Mouse (Mus musculus): ENCODE measurements at regions not wholly inside any gene's neighbourhood (a gene's known extent, or its start where the extent isn't known, plus 50 kb on each side); places are given as distances from the start of the nearest gene placed in this dataset.

- no peaks in the 10 kb centered on the region for H3K9me3 ChIP-seq (replicated peaks; ENCODE audit: control insufficient read depth, insufficient read depth, low read length, poor library complexity, severe bottlenecking)
- H3K9ac ChIP-seq (ENCODE audit: low read depth, poor library complexity, severe bottlenecking) = no peak overlapping the region
- H3K27me3 ChIP-seq (ENCODE audit: control insufficient read depth, insufficient read depth, low read length, poor library complexity, severe bottlenecking) = no peaks in the 10 kb centered on the region
- no peak overlapping the region for H3K4me3 ChIP-seq (ENCODE audit: low read depth, low read length)
- TF ChIP-seq EP300 (IDR thresholded peaks at IDR 0.05; ENCODE audit: insufficient read depth, low read depth, low read length) (no peak), CTCF (IDR thresholded peaks at IDR 0.05; ENCODE audit: low read depth, low read length) (no peak), POLR2A (IDR thresholded peaks at IDR 0.05; ENCODE audit: insufficient read depth, low read length) (no peak)
- H3K36me3 ChIP-seq (ENCODE audit: control insufficient read depth, insufficient read depth, low read length, poor library complexity, severe bottlenecking) = no peaks in the 10 kb centered on the region
- H3K4me1 ChIP-seq (ENCODE audit: control insufficient read depth, insufficient read depth, low read length) = no peaks in the 10 kb centered on the region
- H3K27ac ChIP-seq (ENCODE audit: insufficient read depth, low read length) = no peak overlapping the region
These were observed 111.6 kb upstream of the Irf2bp2 start for GRCm38 (mm10) chr8:126705391-126705790.

GRCm38 (mm10) chr8:126704706-126705105 lies 110.9 kb upstream of the Irf2bp2 start:
- no peaks in the 10 kb centered on the region for H3K9me3 ChIP-seq (replicated peaks; ENCODE audit: control insufficient read depth, insufficient read depth, low read length, poor library complexity, severe bottlenecking)
- no peak overlapping the region for H3K4me3 ChIP-seq (ENCODE audit: low read depth, low read length)
- H3K36me3 ChIP-seq (ENCODE audit: control insufficient read depth, insufficient read depth, low read length, poor library complexity, severe bottlenecking) = no peaks in the 10 kb centered on the region
- H3K9ac ChIP-seq (ENCODE audit: low read depth, poor library complexity, severe bottlenecking) = no peak overlapping the region
- H3K4me1 ChIP-seq (ENCODE audit: control insufficient read depth, insufficient read depth, low read length) = no peaks in the 10 kb centered on the region
- H3K27me3 ChIP-seq (ENCODE audit: control insufficient read depth, insufficient read depth, low read length, poor library complexity, severe bottlenecking) = no peaks in the 10 kb centered on the region
- no peak overlapping the region for H3K27ac ChIP-seq (ENCODE audit: insufficient read depth, low read length)
- TF ChIP-seq CTCF (IDR thresholded peaks at IDR 0.05; ENCODE audit: low read depth, low read length) = no peak
- no peak for TF ChIP-seq POLR2A (IDR thresholded peaks at IDR 0.05; ENCODE audit: insufficient read depth, low read length)

GRCm38 (mm10) chr8:126703546-126703945 lies 109.8 kb upstream of the Irf2bp2 start:
- Histone ChIP-seq H3K4me3 (ENCODE audit: low read depth, low read length) (no peak overlapping the region), H3K27me3 (ENCODE audit: control insufficient read depth, insufficient read depth, low read length, poor library complexity, severe bottlenecking) (no peaks in the 10 kb centered on the region), H3K9ac (ENCODE audit: low read depth, poor library complexity, severe bottlenecking) (no peak overlapping the region), H3K27ac (ENCODE audit: insufficient read depth, low read length) (no peak overlapping the region), H3K9me3 (replicated peaks; ENCODE audit: control insufficient read depth, insufficient read depth, low read length, poor library complexity, severe bottlenecking) (no peaks in the 10 kb centered on the region), H3K4me1 (ENCODE audit: control insufficient read depth, insufficient read depth, low read length) (no peaks in the 10 kb centered on the region), H3K36me3 (ENCODE audit: control insufficient read depth, insufficient read depth, low read length, poor library complexity, severe bottlenecking) (no peaks in the 10 kb centered on the region)
- TF ChIP-seq EP300 (IDR thresholded peaks at IDR 0.05; ENCODE audit: insufficient read depth, low read depth, low read length) (no peak), CTCF (IDR thresholded peaks at IDR 0.05; ENCODE audit: low read depth, low read length) (no peak), POLR2A (IDR thresholded peaks at IDR 0.05; ENCODE audit: insufficient read depth, low read length) (no peak)

GRCm38 (mm10) chr8:126702294-126702693 lies 108.5 kb upstream of the Irf2bp2 start:
- H3K27ac ChIP-seq (ENCODE audit: insufficient read depth, low read length) = no peak overlapping the region

GRCm38 (mm10) chr8:126699389-126699775 lies 105.6 kb upstream of the Irf2bp2 start:
- no peak for TF ChIP-seq POLR2A (IDR thresholded peaks at IDR 0.05; ENCODE audit: insufficient read depth, low read length)
- no peak for TF ChIP-seq EP300 (IDR thresholded peaks at IDR 0.05; ENCODE audit: insufficient read depth, low read depth, low read length)
- no peak for TF ChIP-seq CTCF (IDR thresholded peaks at IDR 0.05; ENCODE audit: low read depth, low read length)
- Histone ChIP-seq H3K4me1 (ENCODE audit: control insufficient read depth, insufficient read depth, low read length) (no peaks in the 10 kb centered on the region), H3K36me3 (ENCODE audit: control insufficient read depth, insufficient read depth, low read length, poor library complexity, severe bottlenecking) (no peaks in the 10 kb centered on the region), H3K9me3 (replicated peaks; ENCODE audit: control insufficient read depth, insufficient read depth, low read length, poor library complexity, severe bottlenecking) (no peaks in the 10 kb centered on the region), H3K27me3 (ENCODE audit: control insufficient read depth, insufficient read depth, low read length, poor library complexity, severe bottlenecking) (no peaks in the 10 kb centered on the region), H3K4me3 (ENCODE audit: low read depth, low read length) (no peak overlapping the region), H3K9ac (ENCODE audit: low read depth, poor library complexity, severe bottlenecking) (no peak overlapping the region), H3K27ac (ENCODE audit: insufficient read depth, low read length) (no peak overlapping the region)

More at GRCm38 (mm10) chr8:126702294-126702693, 108.5 kb upstream of the Irf2bp2 start:
- Histone ChIP-seq H3K36me3 (ENCODE audit: control insufficient read depth, insufficient read depth, low read length, poor library complexity, severe bottlenecking) (no peaks in the 10 kb centered on the region), H3K9me3 (replicated peaks; ENCODE audit: control insufficient read depth, insufficient read depth, low read length, poor library complexity, severe bottlenecking) (no peaks in the 10 kb centered on the region), H3K9ac (ENCODE audit: low read depth, poor library complexity, severe bottlenecking) (no peak overlapping the region), H3K27me3 (ENCODE audit: control insufficient read depth, insufficient read depth, low read length, poor library complexity, severe bottlenecking) (no peaks in the 10 kb centered on the region), H3K4me1 (ENCODE audit: control insufficient read depth, insufficient read depth, low read length) (no peaks in the 10 kb centered on the region), H3K4me3 (ENCODE audit: low read depth, low read length) (no peak overlapping the region)
- TF ChIP-seq POLR2A (IDR thresholded peaks at IDR 0.05; ENCODE audit: insufficient read depth, low read length) = no peak
- no peak for TF ChIP-seq CTCF (IDR thresholded peaks at IDR 0.05; ENCODE audit: low read depth, low read length)
- no peak for TF ChIP-seq EP300 (IDR thresholded peaks at IDR 0.05; ENCODE audit: insufficient read depth, low read depth, low read length)

- no peak overlapping the region for H3K9ac ChIP-seq (ENCODE audit: low read depth, poor library complexity, severe bottlenecking)
- TF ChIP-seq POLR2A (IDR thresholded peaks at IDR 0.05; ENCODE audit: insufficient read depth, low read length) (no peak), EP300 (IDR thresholded peaks at IDR 0.05; ENCODE audit: insufficient read depth, low read depth, low read length) (no peak), CTCF (IDR thresholded peaks at IDR 0.05; ENCODE audit: low read depth, low read length) (no peak)
- no peaks in the 10 kb centered on the region for H3K9me3 ChIP-seq (replicated peaks; ENCODE audit: control insufficient read depth, insufficient read depth, low read length, poor library complexity, severe bottlenecking)
- no peaks in the 10 kb centered on the region for H3K4me1 ChIP-seq (ENCODE audit: control insufficient read depth, insufficient read depth, low read length)
- H3K4me3 ChIP-seq (ENCODE audit: low read depth, low read length) = no peak overlapping the region
- H3K27ac ChIP-seq (ENCODE audit: insufficient read depth, low read length) = no peak overlapping the region
- H3K36me3 ChIP-seq (ENCODE audit: control insufficient read depth, insufficient read depth, low read length, poor library complexity, severe bottlenecking) = no peaks in the 10 kb centered on the region
- H3K27me3 ChIP-seq (ENCODE audit: control insufficient read depth, insufficient read depth, low read length, poor library complexity, severe bottlenecking) = no peaks in the 10 kb centered on the region
These were observed 105.0 kb upstream of the Irf2bp2 start for GRCm38 (mm10) chr8:126698601-126699388.
